Mouse (Mus musculus): ENCODE measurements around the gene Ppm1n.

Gene Ppm1n

GRCm38 (mm10) chr7:19279581-19280114 is at the start of gene Ppm1n:
Ppm1n (minus strand) TSS chr7:19280064.
- DNase-seq (ENCODE audit: low spot score in 2 of 2) = no peak

- no peak for DNase-seq (ENCODE audit: low spot score in 2 of 2)
Observed at GRCm38 (mm10) chr7:19328425-19328824, 48.6 kb upstream of the Ppm1n start.

GRCm38 (mm10) chr7:19327782-19328181 is 47.9 kb upstream of the Ppm1n start:
- DNase-seq (ENCODE audit: low spot score in 2 of 2) = no peak

GRCm38 (mm10) chr7:19327128-19327527 is 47.3 kb upstream of the Ppm1n start:
- peak; percentile 81 to 82 for DNase-seq (ENCODE audit: low spot score in 2 of 2)

- DNase-seq (ENCODE audit: low spot score in 2 of 2) = peak; percentile 56 to 59
Observed at GRCm38 (mm10) chr7:19326359-19326758, 46.5 kb upstream of the Ppm1n start.

- DNase-seq (ENCODE audit: low spot score in 2 of 2) = no peak
Observed at GRCm38 (mm10) chr7:19325262-19326199, 45.7 kb upstream of the Ppm1n start.

- no peak for DNase-seq (ENCODE audit: low spot score in 2 of 2)
Observed at GRCm38 (mm10) chr7:19324221-19324620, 44.4 kb upstream of the Ppm1n start.

- no peak for DNase-seq (ENCODE audit: low spot score in 2 of 2)
Observed at GRCm38 (mm10) chr7:19322489-19322888, 42.6 kb upstream of the Ppm1n start.

- no peak for DNase-seq (ENCODE audit: low spot score in 2 of 2)
Observed at GRCm38 (mm10) chr7:19321464-19321863, 41.6 kb upstream of the Ppm1n start.

GRCm38 (mm10) chr7:19320637-19321036 is 40.8 kb upstream of the Ppm1n start:
- no peak for DNase-seq (ENCODE audit: low spot score in 2 of 2)

- peak; percentile 91 for DNase-seq (ENCODE audit: low spot score in 2 of 2)
Observed at GRCm38 (mm10) chr7:19319906-19320305, 40.0 kb upstream of the Ppm1n start.

- no peak for DNase-seq (ENCODE audit: low spot score in 2 of 2)
Observed at GRCm38 (mm10) chr7:19319458-19319857, 39.6 kb upstream of the Ppm1n start.

GRCm38 (mm10) chr7:19318676-19319075 is 38.8 kb upstream of the Ppm1n start:
- no peak for DNase-seq (ENCODE audit: low spot score in 2 of 2)

GRCm38 (mm10) chr7:19318201-19318600 is 38.3 kb upstream of the Ppm1n start:
- DNase-seq (ENCODE audit: low spot score in 2 of 2) = no peak

- DNase-seq (ENCODE audit: low spot score in 2 of 2) = no peak
Observed at GRCm38 (mm10) chr7:19316451-19317161, 36.7 kb upstream of the Ppm1n start.

GRCm38 (mm10) chr7:19314033-19314432 is 34.2 kb upstream of the Ppm1n start:
- DNase-seq (ENCODE audit: low spot score in 2 of 2) = no peak

- no peak for DNase-seq (ENCODE audit: low spot score in 2 of 2)
Observed at GRCm38 (mm10) chr7:19311991-19312390, 32.1 kb upstream of the Ppm1n start.

GRCm38 (mm10) chr7:19309884-19310641 is 30.2 kb upstream of the Ppm1n start, which contains the start of gene Fosb:
Fosb (minus strand) TSS chr7:19310051.
- DNase-seq (ENCODE audit: low spot score in 2 of 2) = peak; percentile 92 to 93

- no peak for DNase-seq (ENCODE audit: low spot score in 2 of 2)
Observed at GRCm38 (mm10) chr7:19309278-19309883, 29.5 kb upstream of the Ppm1n start.

- DNase-seq (ENCODE audit: low spot score in 2 of 2) = peak; percentile 93 to 96
Observed at GRCm38 (mm10) chr7:19308454-19309277, 28.8 kb upstream of the Ppm1n start.
